Mouse (Mus musculus): ENCODE measurements around the gene Syngr2.
A peak's percentile ranks its signal among the peaks of the same experiment; 100 is the strongest.

- TF ChIP-seq GATA1 (IDR thresholded peaks at IDR 0.05; ENCODE audit: borderline replicate concordance, low read length) (no peak), CTCF (IDR thresholded peaks at IDR 0.05; ENCODE audit: low read depth, low read length) (peak; percentile 80), POLR2AphosphoS5 (IDR thresholded peaks at IDR 0.05; ENCODE audit: insufficient replicate concordance, low read depth, low read length) (no peak), TAL1 (conservative IDR thresholded peaks at IDR 0.05; ENCODE audit: low read depth, low read length) (no peak), GATA2 (IDR thresholded peaks at IDR 0.05; ENCODE audit: borderline replicate concordance, low read depth, low read length) (no peak)
These were observed 22.9 kb downstream of the Syngr2 start for GRCm38 (mm10) chr11:117832086-117832969.
